Mouse (Mus musculus) ovary, postnatal 36 days (tissue): ENCODE data around the gene Fam172a.
"Not testable (repeated sequence)": the region's sequence is repeated elsewhere in the genome, so short reads cannot be mapped to it uniquely, and the experiment has no call there.

Experiments used
- DNase-seq: peaks from one replicate; pipeline ENCODE4 v3.0.0; 2022; ENCODE audit warnings: low spot score, mixed read lengths

The Fam172a gene

DNA sequence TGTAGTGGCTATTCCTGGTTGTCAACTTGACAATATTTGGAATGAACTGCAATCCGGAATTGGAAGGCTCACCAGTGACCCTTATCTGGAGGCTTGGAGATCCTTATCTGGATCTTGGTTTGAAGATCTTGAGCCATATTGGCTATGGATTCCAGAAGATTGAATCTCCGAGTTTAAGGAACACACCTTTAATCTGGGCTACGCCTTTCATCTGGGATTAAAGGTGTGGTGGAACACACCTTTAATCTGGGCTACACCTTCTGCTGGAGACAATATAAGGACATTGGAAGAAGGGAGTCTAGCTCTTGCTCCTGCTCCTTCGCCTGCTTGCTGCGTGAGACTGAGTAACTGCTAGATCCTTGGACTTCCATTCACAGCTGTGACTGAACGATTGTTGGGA lies at the start of gene Fam172a:
Fam172a (plus strand) TSS at position 301 of the 400 bp plus-strand sequence.
- DNase-seq = not testable (repeated sequence)

DNA sequence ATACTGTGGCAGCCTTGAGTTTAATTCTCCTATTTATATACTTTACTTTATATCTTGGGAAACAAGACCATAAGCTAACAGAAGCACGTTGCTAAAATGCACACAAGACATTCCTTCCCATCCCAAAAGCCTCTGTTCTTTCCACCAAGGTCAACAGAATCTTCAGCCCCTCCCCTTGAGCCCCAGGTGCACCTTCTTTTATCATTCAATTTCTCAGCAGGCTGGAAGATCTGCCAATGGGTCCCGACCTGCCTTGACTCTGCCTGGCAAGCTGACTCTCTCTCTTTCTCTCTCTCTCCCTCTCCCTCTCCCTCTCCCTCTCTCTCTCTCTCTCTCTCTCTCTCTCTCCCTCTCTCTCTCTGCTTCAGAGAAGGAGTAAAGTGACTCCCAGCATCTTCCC lies 13.2 kb upstream of the Fam172a start:
- DNase-seq = no peak

DNA sequence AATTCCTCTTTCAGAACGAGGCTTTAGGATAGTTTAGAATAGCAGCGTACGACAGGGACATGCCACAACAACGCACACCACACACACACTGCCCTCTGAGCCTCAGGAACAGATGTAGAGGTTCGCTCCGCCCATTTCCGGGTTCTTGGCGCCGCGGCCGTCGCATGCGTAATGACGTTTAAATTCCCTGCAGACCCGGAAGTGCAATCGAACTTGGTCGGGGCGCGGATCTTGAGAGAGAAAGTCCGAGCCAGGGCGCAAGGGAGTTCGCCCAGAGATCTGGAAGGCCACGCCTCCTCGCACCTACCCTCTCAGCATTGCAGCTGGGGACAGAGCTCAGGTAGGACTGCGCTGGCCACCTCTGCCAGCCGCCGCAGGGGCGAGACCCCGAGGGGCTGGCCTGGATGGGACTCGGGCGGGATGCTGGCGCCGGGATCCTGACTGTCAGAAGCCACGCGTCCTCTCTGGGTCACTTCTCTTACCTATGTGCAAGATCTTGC lies 6.7 kb downstream of the Fam172a start:
- DNase-seq = peak; percentile 89

DNA sequence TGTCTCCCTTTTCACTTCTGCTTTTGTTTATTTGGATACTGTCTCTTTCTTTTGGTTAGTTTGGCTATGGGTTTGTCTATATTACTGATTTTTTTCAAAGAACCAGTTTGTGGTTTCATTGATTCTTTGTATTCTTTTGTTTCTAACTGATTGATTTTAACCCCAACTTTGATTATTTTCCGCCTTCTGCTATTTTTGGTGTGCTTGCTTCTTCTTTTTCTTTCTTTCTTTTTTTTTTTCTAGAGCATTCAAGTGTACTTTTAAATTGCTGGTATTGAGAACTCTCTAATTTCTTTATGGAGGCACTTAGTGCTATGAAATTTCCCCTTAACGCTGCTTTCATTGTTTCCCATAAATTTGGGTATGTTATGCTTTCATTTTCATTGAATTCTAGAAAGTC lies 15.7 kb downstream of the Fam172a start:
- no peak for DNase-seq

DNA sequence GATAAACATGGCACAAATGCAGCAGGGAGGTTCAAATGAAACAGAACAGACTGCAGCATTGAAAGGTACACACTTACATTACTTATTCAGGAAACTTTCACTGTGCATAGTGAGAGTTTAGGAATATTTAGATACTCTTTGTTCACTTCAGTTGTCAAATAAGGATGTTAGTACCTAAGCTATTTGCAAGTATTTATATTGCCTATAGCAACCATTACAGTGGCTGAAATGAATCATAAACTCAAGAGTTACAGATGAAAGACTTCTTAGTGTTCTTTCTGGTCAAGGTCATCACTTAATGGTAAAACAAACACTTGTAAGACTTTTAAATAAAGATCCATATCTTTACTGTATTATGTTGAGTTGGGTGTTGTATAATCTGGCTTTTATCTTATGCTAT lies 41.0 kb downstream of the Fam172a start:
- DNase-seq = no peak

DNA sequence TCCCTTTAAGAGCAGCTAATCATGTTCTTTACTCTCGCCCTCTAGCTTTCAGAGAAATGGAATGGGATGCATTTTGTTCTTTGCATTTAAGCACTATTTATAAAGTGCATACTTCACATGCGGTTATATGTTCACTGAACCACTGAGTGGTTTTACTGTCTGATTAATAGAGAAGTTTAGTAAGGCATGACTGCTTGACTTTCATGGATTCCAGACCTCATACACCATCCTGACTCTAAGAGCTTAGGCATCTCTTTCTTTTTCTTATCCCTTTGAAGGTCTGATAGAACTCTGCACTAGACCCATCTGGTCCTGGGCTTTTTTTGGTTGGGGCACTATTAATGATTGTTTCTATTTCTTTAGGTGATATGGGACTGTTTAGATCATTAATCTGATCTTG lies 75.8 kb downstream of the Fam172a start:
- no peak for DNase-seq

DNA sequence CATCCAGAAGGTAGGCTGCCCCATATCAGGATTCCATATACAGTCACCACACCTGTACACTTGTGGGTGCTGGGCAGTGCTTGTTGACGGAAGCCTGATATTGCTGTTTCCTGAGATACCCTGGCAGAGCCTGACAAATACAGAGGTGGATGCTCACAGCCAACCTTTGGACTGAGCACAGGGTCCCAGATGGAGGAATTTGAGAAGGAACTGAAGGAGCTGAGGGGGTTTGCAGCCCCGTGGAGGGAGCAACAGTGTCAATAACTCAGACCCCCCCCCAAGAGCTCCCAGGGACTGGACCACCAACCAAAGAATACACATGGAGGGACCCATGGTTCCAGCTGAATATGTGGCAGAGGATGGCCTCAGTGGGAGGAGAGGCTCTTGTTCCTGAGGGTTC lies 105.5 kb downstream of the Fam172a start:
- DNase-seq = not testable (repeated sequence)

DNA sequence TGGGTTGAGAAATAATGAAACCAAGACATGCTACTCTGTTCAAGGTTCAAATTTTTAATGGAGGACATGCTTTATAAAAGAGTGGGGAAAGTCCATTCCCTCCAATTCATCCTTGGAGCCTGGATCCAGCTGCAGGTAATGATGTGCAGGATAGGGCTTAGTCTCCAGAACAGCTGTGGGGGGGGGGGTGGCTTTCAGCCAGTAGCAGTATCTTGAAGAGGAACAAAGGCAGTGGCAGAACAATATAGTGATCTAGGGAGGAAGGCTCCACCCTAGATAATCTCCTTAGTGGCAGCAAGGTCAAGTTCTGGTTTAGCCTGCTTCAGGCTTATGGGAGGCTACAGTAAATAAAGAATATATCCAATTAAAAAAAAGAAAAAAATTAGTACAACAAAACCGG lies 108.6 kb downstream of the Fam172a start:
- DNase-seq = no peak

DNA sequence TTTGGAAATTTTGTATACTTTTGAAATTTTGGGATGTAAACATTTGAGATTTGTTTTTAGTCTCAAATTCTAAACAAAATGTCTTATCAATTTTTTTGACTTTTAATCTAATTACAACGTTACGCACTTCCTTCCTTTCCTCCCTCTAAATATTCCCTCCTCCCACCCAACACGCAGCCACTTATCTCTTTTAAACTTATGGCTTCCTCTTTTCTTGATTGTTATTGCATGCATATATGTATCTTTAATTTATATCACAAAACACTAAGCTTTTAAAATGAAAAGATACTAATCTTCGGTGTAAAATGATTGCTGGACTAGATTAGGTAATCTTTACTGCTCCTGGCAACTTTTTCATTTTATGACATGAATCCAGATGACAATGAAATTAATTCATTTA lies 124.3 kb downstream of the Fam172a start:
- DNase-seq = no peak

DNA sequence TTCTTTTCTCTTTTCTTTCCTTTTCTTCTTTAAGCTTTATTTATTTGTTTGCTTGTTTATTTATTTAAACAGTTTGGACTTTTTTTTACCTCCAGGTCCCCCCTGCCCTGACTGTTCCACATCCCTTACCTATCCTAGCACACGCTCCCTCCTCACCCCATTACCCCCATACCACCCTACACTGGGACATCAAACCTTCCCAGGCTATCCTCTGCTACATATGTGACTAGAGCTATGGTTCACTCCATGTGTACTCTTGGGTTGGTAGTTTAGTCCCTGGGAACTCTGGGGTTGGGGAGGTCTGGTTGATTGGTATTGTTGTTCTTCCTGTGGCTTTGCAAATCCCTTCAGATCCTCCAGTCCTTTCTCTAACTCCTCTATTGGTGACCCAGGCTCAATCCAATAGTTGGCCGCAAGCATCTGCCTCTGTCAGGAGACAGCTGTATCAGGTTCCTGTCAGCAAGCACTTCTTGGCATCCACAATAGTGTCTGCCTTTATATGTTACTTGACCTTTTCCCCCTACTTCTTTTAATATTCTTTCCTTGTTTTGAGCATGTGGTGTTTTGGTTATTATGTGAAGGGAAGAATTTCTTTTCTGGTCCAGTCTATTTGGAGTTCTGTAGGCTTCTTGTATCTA lies 141.3 kb downstream of the Fam172a start:
- DNase-seq = no peak

DNA sequence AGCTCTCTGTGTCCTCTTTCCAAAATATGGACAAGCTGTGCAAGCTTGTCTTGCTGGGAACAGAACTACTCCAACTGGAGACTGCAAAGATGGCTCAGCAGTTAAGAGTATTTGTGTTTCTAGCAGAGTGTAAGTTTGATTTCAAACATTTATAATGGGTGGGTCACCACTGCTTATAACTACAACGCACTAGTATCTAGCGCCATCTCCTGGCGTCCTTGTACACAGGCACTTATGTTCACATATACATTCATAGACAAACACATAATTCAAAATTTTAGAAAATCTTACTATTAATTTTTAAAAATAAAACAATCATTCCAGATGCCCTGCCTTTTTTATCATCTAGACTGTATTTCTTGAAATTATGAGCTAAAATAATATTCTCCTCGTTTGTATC lies 147.0 kb downstream of the Fam172a start:
- no peak for DNase-seq

DNA sequence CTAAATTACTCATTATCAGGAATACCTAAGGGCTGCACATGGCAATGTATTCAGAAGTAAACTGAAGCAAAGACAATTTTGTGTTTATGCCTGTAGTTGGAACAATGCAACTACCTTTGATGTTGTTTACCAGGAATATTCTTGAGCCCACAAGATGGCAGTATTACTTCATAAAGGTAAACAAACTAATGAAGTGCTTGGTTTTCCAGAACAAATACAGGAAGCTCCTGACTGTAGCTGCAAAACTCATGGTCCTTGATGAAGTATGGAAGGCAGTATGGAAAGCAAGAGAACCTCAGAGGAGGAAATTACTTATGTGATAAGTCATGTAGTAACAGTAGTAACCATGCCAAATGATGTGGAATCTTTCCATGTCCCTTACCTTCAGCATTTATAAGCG lies 163.0 kb downstream of the Fam172a start:
- no peak for DNase-seq

DNA sequence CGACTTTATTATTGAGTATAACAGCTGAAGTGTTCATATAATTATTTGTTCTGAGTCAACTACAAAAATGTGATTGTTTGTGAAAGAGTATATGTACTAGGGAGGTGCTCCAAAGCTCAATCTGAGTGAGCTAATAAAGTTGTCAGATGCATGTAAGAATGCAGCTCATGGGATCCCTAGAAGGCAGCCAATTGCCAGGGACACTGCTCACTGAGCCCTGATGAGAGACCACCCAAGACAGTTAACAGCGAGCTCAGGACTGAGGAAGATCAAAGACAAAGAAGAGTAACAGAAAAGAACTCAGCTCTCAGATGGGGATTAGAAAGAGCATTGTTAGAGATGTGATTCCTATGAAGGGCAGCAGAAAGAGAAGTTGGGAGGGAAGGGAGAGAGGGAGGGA lies 166.5 kb downstream of the Fam172a start:
- DNase-seq = no peak

DNA sequence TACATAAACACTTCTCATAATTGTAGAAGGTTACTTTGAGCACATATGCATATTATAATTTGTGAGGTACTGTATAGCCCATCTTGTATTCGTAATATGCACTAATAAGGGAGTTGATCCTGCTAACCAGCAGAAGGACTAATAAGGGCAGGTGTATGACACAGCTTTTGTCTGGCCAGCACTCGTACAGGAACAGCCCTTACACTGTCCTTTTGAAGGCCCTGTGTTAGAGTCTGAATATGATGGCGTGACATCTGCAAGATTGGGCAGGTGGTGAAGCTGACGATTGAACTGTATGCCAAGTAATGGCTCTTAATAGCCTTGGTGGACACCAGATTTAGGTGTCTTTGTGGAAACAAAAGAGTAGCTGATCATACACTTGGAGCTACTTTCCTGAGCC lies 176.3 kb downstream of the Fam172a start:
- DNase-seq = no peak

DNA sequence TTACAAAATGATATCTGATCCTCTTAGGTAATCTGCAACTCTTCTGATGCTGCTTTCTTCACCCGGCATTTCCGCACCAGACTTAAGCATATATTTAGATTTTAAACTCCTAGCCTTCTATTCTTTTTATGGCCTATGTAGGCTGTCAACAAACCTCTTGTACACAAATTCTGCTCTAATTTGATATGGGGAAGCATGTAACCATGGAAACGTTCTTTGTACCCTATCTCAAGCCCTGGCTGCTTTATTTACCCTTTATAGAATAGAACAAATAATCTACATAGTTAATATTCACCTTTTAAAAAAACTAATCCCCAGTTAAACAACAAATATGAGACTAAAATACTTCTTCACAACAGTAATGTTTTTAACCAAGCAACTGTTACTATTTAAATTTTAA lies 176.7 kb downstream of the Fam172a start:
- DNase-seq = no peak

DNA sequence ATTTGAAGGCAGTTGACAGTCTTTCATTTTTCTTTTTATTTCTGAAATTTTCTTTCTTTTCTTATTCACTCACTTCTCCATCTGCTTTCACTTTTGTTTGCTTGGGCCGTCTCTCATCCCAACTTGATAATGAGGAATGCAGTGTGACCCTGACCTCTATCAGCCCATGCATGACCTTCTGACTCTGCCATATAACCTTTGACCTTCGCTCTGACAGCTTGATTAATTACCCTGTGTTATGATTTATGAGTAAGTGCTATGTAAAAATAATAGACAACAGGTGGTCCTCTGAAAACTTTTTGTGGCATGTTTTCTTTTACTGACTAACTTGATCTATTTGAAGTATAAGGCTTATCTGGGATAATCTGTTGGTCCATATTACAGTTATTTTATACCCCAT lies 195.8 kb downstream of the Fam172a start:
- DNase-seq = no peak

DNA sequence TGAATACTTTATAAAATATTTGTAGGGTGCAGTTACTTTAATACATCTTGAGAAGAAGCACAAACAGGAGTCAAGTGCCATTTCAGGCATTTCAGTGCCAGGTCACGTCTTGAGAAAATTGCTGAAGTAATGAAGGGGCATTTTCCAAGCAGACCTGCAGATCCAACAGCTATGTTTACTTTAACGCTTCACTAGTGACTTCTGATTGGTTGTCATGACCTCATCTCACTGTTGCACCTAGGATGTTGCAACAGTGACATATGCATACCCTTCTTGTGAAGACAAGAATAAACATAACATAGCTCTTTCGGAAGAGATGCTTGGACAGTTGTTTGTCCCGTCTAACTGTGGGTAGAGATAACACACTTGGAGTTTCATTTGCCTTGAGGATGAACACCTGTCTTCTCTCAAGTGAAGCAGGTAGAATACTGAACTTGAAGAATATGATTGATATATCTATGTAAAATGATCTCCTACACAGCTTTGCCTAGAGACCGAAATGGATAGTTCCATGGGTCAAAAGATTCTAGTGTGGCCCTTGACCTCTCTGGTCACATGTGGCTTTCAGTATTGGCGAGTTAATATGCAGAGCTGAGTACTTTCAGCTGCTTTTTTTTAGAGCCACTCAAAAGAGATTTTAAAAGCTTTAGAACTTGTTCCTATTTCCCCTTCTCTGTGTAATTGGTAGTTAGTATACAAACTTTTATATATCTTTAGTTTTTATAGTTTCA lies 196.4 kb downstream of the Fam172a start:
- no peak for DNase-seq

DNA sequence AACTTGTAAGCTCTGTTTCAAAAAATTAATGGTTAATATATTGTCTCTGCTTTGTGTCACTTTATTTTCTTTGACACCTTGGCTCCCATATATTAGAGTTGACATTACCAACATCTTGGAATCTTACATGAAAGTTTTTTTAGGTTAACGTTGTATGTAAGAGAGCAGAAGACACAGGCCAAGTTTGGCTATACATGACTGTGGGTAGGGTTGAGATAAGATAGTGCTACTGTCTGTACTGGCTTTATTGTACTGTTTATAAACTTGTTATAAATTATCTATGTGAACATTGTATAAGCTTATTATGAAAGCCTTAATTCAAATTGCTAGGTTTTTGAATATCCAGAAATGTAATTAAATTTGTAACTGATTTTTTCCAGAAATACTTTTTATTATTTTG lies 197.9 kb downstream of the Fam172a start:
- no peak for DNase-seq

DNA sequence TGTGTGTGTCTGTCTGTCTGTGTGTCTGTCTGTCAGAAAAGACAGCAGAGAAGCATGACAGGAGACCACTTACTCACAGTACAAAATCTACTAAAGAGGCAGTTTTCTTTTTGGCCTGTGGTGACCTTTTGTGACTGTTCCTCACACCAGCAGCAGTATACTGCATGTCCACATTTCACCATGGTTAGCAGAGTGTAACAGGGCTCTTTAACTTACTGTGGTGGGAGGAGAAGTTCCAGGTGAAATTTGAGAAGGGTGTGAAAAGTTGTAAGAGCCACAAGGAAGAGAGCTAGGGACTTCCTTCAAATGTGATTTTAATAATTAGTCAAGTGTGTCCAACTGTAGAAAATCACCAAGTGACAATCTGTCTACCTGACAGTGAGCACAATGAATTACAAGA lies 199.0 kb downstream of the Fam172a start:
- no peak for DNase-seq

DNA sequence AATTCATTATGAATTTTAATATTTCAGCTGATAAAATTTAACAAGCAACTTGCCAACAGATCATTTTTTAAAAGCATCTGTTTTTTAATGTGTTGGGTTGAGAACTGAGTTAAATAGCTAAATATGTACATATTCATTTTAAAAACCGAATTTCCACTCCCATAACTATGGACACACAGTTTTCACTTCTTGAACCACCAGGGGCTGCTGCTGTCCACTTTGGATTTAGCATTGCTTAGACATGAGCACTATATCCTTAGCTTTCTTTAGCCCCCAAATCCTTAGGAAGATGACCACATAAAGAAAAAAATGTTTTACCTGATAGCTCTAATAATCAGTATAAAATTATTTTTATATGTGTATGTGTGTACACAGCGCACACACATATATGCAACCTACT lies 207.4 kb downstream of the Fam172a start:
- DNase-seq = no peak

DNA sequence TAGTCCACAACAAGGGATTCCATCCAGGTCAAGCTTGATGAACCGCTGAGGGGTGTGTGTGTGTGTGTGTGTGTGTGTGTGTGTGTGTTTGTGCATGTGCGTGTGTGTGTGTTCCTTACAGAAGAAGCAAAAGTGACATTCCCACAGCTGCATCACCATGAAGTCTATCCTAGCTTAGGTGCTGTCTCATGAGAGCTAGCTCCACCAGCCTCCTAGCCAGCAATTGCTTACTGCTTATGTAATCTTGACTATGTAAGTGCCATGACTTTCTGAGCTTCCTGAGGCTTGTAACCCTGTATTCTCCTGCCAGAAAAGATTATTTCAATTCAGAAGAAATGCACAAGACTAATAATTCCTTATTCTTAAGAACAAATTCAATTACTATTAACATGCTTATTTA lies 221.0 kb downstream of the Fam172a start:
- no peak for DNase-seq

DNA sequence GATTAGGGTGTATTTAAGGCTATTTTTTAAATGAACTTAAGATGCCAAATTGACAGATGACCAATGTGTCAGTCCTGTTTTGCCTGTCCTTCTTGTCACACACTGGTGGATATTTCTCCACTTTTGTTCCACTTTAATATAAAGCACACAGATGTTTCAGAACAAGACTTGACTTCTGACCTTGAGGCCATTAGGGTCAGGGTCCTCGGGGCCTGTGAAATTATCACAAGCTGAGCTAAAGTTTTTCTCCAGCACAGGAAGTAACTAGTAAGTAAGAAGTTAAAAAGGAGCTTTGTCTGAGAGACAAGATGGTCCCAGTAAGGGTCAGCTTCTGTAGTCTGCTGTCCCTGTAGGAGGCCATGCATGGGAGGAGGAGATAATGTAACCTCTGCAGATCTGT lies 255.8 kb downstream of the Fam172a start:
- DNase-seq = no peak

DNA sequence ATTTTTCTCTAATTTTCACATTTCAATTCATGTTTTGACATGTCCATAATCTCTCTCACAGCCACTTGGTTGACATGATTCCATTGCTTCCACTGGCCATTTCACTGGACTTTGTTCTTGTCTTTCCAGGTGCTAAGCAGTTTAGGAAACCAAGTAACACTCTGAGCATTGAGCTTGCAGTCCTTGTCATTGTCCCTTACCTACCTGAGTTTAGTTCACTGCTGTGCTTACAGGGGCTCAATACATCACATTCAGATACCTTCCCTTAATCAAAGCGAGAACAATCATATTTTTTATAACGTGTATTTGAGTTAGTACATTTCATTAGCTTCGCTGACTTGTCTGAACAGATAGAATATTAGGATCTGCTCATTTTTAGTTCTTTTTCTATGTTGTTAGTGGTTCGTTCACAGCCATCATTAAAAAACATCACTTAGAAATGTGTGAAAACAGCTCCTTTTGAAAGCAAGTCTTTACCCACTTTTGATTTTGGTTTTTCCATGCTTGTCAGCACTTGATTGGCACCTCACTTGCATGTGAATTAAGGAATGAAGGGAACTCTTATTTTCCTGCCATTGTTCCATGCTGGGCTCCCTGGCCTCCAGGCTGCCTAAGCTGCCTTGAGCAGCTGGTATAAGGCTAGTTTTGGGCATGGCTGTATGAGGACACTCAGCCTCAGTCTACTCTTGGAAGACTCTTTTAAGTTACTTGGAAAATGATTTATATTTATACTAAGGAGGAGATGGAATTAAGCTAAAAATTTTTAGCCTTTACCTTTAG lies 257.9 kb downstream of the Fam172a start:
- no peak for DNase-seq
